Mouse (Mus musculus): ENCODE data around the gene Caskin1.

The Caskin1 gene

GRCm38 (mm10) chr17:24470701-24471527, 17.5 kb upstream of the Caskin1 start:
- in situ Hi-C loops (cut with MseI, MboI): no loop called here

- in situ Hi-C loops (cut with MseI, MboI): no loop called here
These were observed 15.9 kb upstream of the Caskin1 start for GRCm38 (mm10) chr17:24472512-24472911.

GRCm38 (mm10) chr17:24473612-24474275, 14.7 kb upstream of the Caskin1 start, which contains the start of gene Bricd5:
TSS of gene Bricd5 (plus strand) at chr17:24473884.
- in situ Hi-C loops (cut with MseI, MboI): no loop called here

DNA sequence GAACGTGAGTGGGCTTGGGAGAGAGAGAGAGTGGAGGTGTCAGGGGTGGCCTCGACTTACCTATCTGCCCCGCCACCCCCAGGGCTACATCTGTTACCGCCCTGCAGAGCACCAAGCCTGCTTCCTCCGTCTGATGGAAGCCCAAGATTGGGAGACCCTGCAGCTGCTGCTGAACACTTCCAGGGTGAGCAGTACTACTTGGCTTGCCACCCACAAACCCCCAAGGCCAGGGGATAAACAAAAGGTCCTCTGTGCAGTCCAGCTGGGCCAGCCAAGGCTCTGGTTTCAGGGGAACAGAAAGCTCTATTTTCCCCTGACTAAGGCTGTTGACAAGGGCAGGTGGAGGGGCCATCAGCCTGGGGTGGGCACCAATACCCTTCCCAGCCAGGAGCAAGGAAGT, 13.8 kb upstream of the Caskin1 start:
- in situ Hi-C loops (cut with MseI, MboI): no loop called here

- in situ Hi-C loops (cut with MseI, MboI): no loop called here
These were observed 12.8 kb upstream of the Caskin1 start for GRCm38 (mm10) chr17:24475586-24475985.

DNA sequence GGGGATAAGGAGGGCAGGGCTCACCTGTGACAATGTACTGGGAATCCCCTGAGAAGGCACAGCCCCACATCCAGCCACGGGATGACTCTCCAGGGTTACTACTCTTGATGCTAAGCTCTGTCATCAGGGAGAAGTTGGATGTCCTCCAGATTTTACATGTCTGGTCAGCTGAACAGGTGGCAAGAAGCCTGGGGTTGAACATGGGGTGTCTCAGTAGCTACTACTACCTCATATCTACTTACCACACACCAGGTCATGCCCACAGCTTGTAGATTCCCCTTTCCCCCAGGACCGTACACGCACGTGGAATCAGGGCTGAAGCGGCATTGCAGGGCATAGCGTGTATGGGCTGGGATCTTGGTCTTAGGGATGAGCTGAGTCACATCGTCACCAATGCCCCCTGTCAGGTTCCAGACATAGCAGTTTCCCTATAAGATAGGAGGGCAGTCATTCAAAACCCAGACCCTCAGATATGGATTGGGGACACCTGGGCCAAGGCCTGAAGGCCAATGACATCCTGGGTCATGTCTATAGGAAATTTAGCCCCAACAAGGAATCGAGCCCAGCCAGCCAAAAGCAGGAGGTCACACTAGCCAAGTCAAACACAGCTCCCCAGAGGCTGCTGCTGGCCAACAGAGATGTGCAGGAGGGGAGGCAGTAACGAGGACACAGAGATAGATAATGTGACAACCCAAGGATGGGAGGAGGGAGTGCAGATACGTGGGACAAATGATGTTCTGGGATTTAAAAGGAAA, 12.2 kb upstream of the Caskin1 start:
- in situ Hi-C loops (cut with MseI, MboI): no loop called here

DNA sequence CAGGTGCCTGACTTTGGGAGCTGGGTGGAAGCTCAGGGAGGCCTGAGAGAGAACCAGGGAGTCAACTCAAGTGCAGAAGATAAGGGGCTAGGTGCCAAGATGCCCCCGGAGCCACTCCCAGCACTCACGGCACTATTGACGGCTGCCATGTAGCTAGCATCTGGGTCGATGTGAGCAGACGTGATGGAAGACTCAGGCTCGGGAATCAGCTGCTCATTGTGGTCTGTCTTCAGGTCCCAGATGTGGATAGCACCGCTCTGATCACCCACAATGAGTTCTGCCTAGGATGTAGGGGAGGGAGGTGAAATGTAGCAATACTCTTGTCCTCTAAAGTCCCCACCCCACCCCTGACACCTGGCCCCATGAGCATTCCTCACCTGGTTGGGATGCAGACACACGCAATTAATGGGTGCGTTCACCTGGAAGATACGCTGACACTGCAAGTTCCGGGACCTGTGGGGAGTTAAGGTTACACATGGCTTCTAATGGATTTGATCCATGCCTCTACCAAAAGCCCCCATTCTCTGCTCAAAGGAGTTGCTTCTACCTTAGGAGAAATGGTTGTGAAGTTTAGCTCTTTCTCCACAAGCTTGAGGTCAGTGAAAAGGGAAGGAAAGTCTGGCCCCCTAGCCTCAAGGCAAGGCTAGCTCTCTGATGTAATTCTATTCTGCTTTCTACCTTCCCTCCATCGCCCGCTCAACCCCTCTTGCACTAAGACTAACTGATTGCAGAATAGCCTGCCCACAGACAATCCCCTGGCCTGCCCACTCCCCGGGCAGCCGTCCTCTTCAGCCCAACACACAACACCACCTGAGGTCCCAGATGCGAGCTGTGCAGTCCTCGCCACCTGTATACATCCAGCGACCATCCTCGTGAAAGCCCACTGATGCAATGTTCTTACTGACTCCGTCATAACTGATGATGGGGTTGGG, 11.1 kb upstream of the Caskin1 start:
- in situ Hi-C loops (cut with MseI, MboI): no loop called here

DNA sequence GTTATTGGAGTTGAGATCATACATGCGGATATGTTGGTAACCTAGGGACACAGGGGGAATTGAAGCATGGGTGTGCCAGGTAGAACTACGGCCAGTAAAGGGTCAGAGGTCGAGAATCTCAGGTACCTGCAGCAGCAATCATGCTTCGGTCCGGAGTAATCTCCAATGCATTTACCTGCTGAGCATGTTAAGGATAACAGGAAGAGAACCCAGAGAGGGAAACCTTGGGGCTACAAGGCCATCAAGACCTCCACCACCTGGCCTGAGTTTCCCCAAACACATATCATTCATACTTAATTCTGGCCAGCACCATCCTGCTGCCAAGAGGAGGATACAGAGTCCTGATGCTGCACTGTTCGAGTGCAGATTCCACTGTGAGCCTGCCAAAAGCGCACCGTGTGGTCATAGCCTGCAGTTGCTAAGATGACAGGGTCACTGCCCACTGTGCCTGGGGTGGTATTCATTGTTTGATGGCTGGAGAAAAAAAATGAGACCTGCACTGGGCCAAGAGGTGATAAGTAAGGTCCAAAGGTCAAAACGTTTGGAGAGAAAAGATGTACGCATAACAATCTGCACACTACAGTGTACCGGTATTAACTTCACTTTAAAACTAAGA, 10.3 kb upstream of the Caskin1 start:
- in situ Hi-C loops (cut with MseI, MboI): no loop called here

- in situ Hi-C loops (cut with MseI, MboI): no loop called here
These were observed 9.6 kb upstream of the Caskin1 start, which contains the start of gene Mlst8 for GRCm38 (mm10) chr17:24478663-24479380. TSS of gene Mlst8 (minus strand) at chr17:24479078.

DNA sequence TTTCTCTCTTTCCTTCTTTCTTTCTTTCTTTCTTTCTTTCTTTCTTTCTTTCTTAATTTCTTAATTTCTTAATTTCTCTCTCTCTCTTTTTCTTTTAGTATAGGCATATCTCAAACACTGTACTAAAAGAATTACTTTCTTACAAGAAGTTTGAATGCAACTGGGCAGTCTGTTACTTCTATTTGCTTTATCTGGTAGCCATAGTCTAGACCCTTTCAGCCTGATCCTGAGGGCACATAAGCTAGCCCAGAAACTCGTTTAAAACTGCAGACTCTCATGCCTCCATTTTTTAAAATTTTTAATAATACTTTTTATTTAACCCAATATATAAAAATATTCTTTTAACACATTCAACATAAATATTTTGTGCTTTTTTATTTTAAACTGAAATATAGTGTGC, 9.0 kb upstream of the Caskin1 start:
- in situ Hi-C loops (cut with MseI, MboI): no loop called here

DNA sequence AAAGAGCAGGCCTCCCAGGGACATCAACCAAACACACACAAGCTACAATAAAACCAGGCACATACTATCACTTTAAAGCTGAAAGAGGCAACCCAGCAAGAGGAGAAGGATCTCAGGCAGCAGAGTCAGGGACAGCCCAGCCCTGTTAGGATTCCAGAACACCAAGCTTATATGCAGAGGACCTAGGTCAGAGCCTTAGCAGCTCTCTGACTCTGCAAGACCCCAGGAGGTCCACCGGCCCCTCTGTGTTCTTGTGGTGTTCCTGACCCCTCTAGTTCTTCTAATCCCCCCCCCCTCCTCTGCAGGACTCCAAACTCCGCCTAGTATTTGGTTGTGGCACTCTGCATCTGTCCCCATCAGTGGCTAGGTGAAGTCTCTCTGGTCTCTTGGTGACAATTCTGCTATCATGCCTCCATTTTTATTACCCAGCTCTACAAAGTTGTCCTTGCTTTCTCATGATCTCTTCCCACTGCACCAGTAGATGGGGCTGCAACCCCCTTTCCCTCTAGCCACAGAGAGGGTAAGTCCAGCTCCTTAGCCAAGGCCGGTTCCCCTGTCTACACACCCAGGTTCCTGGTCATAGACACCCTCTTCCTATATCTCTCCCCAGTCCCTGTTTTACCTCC, 8.1 kb upstream of the Caskin1 start:
- in situ Hi-C loops (cut with MseI, MboI): no loop called here

GRCm38 (mm10) chr17:24481027-24481815, 7.2 kb upstream of the Caskin1 start:
- in situ Hi-C loops (cut with MseI, MboI): no loop called here

GRCm38 (mm10) chr17:24483495-24483894, 4.9 kb upstream of the Caskin1 start:
- in situ Hi-C loops (cut with MseI, MboI): no loop called here

DNA sequence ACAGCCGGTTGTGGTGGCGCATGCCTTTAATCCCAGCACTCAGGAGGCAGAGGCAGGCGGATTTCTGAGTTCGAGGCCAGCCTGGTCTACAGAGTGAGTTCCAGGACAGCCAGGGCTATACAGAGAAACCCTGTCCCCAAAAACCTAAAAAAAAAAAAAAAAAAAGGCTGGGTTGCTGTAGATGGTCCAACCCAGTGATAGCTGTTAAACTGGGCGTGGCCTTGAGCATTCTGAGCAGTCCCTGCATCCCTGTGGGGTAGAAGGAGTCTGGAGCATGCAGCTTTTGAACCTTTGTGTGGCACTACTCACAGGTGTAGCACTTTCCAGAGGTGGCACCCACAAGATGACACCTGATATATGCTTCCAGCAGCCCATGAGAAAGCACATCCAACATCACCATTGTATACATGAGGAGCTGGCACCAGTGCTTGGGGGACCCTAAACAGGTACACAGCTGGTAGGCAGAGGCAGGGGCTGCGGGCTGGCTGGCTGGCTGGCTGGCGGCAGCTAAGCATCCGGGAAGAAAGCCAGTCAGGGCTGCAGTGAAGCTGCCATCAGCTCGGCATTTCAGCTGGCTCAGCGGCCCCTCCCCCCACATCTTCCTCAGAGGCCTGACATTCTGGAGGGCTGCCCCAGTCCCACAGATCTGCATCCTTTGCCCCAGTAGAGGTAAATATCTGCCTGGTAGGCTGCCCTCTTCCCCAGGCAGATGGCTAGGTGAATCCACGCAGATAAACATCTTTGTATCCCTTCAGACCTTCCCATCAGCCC, 3.1 kb upstream of the Caskin1 start:
- in situ Hi-C loops (cut with MseI, MboI): no loop called here

DNA sequence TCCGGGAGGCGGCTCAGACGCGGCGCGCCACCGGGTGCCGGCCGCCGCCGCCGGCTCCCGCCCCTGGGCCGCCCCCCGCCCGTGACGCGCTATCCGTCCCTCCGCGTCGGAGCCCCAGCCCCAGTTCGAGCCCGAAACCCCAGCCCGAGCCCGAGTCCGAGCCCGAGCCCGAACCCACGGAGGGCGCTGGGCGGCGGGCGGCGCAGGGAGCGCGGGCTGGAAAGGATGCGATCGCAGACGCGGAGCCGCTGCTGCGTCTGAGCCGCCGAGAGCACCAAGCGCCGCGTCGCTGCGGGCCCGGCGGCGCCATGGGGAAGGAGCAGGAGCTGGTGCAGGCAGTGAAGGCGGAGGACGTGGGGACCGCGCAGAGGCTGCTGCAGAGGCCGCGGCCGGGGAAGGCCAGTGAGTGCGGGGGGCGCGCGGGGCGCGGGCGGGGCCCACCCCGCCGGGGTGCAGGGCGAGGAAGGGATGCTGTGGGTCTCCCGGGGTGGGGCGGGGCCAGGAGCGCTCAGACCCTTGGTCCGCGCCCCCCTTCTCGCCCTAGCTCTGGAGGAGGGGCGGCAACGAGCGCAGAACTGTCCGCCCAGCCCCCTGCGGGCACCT, 362 bp downstream of the Caskin1 start:
- in situ Hi-C loops (cut with MseI, MboI): no loop called here

DNA sequence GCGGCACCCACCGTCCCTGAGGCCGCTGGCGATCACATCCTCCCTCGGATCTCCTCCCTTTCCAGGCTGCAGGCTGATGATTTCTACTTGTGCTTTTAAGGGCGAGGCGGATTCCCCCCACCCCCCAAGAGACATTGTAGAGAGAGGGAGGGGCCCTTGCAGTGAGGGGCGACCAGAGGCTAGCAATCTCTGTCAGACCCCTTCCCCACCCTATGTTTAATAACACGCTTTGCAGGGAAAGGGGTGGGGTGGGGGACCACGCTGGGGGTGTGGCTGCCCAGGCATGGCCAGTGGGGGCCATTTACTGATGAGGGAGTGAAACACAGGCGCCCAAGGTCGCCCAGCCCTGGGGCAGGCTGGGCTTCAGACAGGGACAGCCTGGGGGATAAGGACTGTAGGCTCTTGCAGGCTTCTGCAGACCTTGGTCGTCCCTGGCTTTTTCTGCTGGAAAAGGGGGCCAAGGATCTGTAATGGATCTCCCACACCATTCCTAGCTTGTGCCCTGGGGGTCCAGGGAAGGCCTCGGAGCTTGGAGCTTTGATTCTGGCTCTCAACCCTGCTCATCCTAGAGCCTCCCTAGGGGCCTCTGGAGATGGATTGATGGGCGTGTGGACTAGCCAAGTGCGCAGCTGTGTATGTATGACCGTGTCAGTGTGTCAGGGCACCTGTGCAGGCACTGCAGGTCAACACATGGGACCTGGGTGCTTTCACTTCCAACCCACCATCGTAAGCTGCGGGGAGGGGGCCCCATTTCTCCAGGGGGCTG, 1.0 kb downstream of the Caskin1 start:
- in situ Hi-C loops (cut with MseI, MboI): no loop called here

GRCm38 (mm10) chr17:24490399-24490798, 2.0 kb downstream of the Caskin1 start:
- in situ Hi-C loops (cut with MseI, MboI): no loop called here

Data from mouse trophoblast stem cell (cell line).